Mouse (Mus musculus) forebrain, embryonic 15.5 days (tissue): ENCODE measurements around the gene Efs. TPM values are rescaled to one million over a fixed set of nuclear protein-coding genes. Genes with fewer than 3 reads are reported as not detected.
"Not testable (repeated sequence)": the region's sequence is repeated elsewhere in the genome, so short reads cannot be mapped to it uniquely, and the experiment has no call there.

Experiments
- ATAC-seq: fragments of 200-750 bp; cut with Nextera tagmentation; replicated peaks from 2 replicates; pipeline ENCODE4 v1.8.0; 2017; ENCODE audit warnings: mild to moderate bottlenecking, moderate TSS enrichment, moderate library complexity
- H3K27ac ChIP-seq: fragments of 300-500 bp; sonication (generic); replicated peaks from 2 replicates; pipeline ENCODE4 v1.5.1; 2015; ENCODE audit warnings: mild to moderate bottlenecking, inconsistent platforms
- H3K27me3 ChIP-seq: fragments of 300-500 bp; sonication (generic); 2 replicates; pipeline ENCODE4 v1.6.1; 2015; ENCODE audit warnings: inconsistent platforms
- H3K36me3 ChIP-seq: fragments of 300-500 bp; sonication (generic); 2 replicates; pipeline ENCODE4 v1.6.1; 2015; ENCODE audit warnings: mild to moderate bottlenecking, inconsistent platforms
- H3K4me1 ChIP-seq: fragments of 300-500 bp; sonication (generic); 2 replicates; pipeline ENCODE4 v1.6.1; 2015; ENCODE audit warnings: inconsistent platforms
- H3K4me2 ChIP-seq: fragments of 300-500 bp; sonication (generic); replicated peaks from 2 replicates; pipeline ENCODE4 v1.6.1; 2015; ENCODE audit warnings: mild to moderate bottlenecking, inconsistent platforms
- H3K4me3 ChIP-seq: fragments of 300-500 bp; sonication (generic); 2 replicates; pipeline ENCODE4 v1.5.1; 2015; ENCODE audit warnings: mild to moderate bottlenecking, inconsistent platforms
- H3K9ac ChIP-seq: fragments of 300-500 bp; sonication (generic); replicated peaks from 2 replicates; pipeline ENCODE4 v1.6.1; 2015; ENCODE audit warnings: mild to moderate bottlenecking, inconsistent platforms
- H3K9me3 ChIP-seq: fragments of 300-500 bp; sonication (generic); 2 replicates; pipeline ENCODE4 v1.6.1; 2016; ENCODE audit warnings: inconsistent platforms
- WGBS: fragments of 180-500 bp; shearing (Covaris S2); methylation state at CpG from one replicate; pipeline ENCODE4 v1.1.7; 2015; ENCODE audit warnings: mixed read lengths; 5-methylcytosine and 5-hydroxymethylcytosine counted together
- polyA plus RNA-seq: library from polyadenylated mRNA; unstranded; fragments of >200 nt; fragmentation: Nextera tagmentation; extraction: Ambion mirVana; gene quantifications from 2 replicates; pipeline ENCODE4 v1.2.1, GENCODE M21; 2015

Gene Efs
- polyA plus RNA-seq, 1 experiment from 2014 or later: 27.6 TPM

DNA sequence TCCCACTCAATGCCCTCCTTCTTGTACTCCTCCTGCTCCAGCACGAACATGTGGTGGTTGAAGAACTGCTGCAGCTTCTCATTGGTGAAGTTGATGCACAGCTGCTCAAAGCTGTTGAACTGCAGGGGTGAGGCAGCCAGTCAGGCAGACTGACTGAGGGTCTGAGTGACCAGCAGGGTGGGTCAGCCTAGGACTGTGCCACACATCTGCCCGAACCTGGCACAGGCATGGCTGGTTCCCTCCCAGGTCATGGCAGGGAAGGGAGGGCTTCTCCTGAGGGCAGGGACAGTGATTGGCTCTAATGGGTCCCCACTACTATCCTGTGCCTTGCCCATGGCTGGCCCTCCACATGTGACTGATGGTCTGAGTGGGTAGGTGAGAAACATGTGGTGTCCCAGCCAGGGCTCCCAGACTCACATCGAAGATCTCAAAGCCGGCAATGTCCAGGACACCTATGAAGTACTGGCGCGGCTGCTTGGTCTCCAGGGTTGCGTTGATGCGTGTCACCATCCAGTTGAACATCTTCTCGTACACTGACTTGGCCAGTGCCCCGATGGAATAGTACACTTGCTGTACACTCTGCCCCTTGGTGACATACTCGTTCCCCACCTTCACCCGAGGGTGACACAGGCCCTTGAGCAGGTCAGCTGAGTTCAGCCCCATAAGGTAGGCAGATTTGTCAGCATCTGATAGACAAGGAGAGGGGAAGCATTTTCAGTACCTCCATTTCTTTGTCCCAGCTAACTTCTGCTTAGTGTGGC lies 34.1 kb upstream of the Efs start:
- H3K4me1 ChIP-seq, H3K27me3 ChIP-seq, ATAC-seq, H3K4me2 ChIP-seq, H3K9me3 ChIP-seq, H3K27ac ChIP-seq, H3K9ac ChIP-seq, H3K36me3 ChIP-seq, H3K4me3 ChIP-seq: not testable (repeated sequence)
- 93% methylated on average over 12 of the region's 12 CpGs for WGBS

DNA sequence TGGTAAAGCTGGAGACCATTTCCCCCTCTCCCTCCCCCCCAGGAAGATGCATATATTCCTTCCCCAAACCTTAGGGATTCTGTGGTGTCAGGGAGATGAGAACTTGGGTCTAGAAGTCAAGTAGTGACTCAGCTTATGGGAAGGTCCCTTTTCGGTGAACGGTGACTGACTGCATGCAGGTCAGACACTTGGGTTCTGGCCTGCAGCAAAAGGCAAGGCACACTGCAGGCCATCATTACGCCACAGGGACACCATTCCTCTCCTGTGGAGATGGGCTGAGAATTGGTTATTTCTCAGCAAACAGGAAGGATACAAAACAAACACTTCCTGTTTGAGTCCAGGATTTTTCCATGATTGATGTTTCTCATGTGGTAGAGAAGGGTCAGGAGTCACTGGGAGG lies 33.3 kb upstream of the Efs start:
- Histone ChIP-seq H3K27ac (no peak overlapping the region), H3K4me3 (no peak overlapping the region), H3K4me1 (no peaks in the 10 kb centered on the region), H3K36me3 (no peaks in the 10 kb centered on the region), H3K9ac (no peak overlapping the region), H3K27me3 (no peaks in the 10 kb centered on the region), H3K4me2 (no peak overlapping the region), H3K9me3 (no peaks in the 10 kb centered on the region)
- ATAC-seq: no peak
- WGBS: 89% methylated on average over 3 of the region's 3 CpGs

DNA sequence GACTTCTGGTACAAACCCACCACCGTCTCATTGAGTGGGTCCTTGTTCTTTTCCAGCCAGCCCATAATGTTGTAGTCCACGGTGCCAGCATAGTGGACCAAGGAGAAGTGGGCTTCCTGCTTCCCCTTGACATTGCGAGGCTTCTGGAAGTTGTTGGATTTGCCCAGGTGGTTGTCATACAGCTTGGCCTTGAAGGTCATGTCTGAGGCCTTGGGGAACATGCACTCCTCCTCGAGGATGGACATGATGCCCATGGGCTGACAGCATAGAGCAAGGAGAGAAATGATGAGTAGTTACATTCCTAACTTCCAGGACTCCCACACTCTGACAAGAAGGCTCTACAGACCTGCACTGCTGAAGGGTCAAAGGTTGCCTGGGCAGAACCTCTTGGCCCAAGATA lies 32.6 kb upstream of the Efs start:
- Histone ChIP-seq H3K4me1 (no peaks in the 10 kb centered on the region), H3K4me2 (no peak overlapping the region), H3K4me3 (no peak overlapping the region), H3K27ac (no peak overlapping the region), H3K27me3 (no peaks in the 10 kb centered on the region), H3K9me3 (no peaks in the 10 kb centered on the region), H3K36me3 (no peaks in the 10 kb centered on the region), H3K9ac (no peak overlapping the region)
- WGBS: 77% methylated on average over 4 of the region's 4 CpGs
- no peak for ATAC-seq

DNA sequence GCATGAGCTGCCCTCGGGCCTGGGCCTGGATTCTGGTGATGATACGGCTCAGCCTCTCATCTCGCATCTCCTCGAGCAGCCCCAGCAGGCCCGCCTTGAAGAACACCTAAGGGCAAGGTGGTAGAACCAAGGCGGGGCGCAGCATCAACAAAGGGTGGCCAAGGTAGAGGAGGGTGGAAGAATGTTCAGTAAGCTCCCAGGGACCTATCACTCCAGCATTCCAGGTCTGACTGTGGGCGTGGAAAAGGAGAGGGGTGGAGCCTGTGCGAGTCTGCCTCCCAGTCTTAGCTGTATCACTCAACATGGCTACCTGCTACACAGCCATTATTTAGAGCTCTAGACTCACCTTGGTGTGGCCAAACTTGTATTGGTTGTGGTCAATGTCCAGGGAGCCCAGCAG lies 30.6 kb upstream of the Efs start:
- no peaks in the 10 kb centered on the region for H3K4me1 ChIP-seq
- no peak overlapping the region for H3K27ac ChIP-seq
- H3K9ac ChIP-seq: no peak overlapping the region
- no peaks in the 10 kb centered on the region for H3K9me3 ChIP-seq
- no peaks in the 10 kb centered on the region for H3K27me3 ChIP-seq
- H3K4me2 ChIP-seq: no peak overlapping the region
- no peaks in the 10 kb centered on the region for H3K36me3 ChIP-seq
- no peak overlapping the region for H3K4me3 ChIP-seq
- 90% methylated on average over 9 of the region's 9 CpGs for WGBS
- ATAC-seq: no peak

DNA sequence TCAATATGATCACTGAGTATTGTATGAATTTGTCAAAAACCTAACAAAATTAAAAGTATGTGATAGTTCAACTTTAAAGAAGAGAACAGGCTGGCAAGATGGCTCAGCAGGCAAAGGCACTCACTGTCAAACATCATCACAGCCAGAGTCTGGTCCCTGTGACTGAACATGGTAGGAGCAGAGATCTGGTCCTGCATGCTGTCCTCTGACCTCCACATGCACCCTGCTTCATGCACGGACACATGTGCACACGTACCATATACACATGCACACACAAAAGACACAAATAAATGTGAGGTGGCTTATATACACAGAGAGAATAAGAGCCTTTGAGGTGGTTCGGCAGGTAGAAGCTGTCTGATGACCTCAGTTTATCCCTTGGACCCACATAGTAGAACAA lies 29.6 kb upstream of the Efs start:
- ATAC-seq: no peak
- H3K4me3 ChIP-seq: no peak overlapping the region
- no peak overlapping the region for H3K4me2 ChIP-seq
- H3K27me3 ChIP-seq: no peaks in the 10 kb centered on the region
- no peak overlapping the region for H3K9ac ChIP-seq
- no peak overlapping the region for H3K27ac ChIP-seq
- no peaks in the 10 kb centered on the region for H3K9me3 ChIP-seq
- no peaks in the 10 kb centered on the region for H3K36me3 ChIP-seq
- WGBS: 86% methylated on average over 3 of the region's 3 CpGs
- H3K4me1 ChIP-seq: no peaks in the 10 kb centered on the region

DNA sequence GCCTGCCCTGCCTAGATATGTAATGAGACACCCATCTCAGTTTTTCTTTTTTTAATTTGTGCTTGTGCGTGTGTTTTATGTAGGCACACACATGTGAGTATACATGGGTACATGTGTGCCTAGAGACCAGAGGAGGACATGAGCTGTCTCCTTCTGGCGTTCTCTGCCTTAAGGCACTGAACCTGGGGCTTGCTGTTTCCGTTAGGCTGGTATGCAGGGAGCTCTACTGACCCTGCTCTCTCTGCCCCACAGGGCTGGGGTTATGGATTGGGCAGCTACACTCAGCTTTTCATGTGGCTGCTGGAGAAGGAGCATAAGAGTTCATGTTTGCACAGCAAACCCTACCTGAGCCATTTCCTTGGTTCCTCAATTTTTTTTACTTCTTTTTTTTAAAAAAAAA lies 28.5 kb upstream of the Efs start:
- H3K4me2 ChIP-seq: no peak overlapping the region
- H3K4me1 ChIP-seq: no peaks in the 10 kb centered on the region
- no peaks in the 10 kb centered on the region for H3K27me3 ChIP-seq
- no peak overlapping the region for H3K9ac ChIP-seq
- H3K4me3 ChIP-seq: no peak overlapping the region
- no peak for ATAC-seq
- WGBS: 83% methylated on average over 3 of the region's 3 CpGs
- H3K36me3 ChIP-seq: no peaks in the 10 kb centered on the region
- no peak overlapping the region for H3K27ac ChIP-seq
- H3K9me3 ChIP-seq: no peaks in the 10 kb centered on the region

DNA sequence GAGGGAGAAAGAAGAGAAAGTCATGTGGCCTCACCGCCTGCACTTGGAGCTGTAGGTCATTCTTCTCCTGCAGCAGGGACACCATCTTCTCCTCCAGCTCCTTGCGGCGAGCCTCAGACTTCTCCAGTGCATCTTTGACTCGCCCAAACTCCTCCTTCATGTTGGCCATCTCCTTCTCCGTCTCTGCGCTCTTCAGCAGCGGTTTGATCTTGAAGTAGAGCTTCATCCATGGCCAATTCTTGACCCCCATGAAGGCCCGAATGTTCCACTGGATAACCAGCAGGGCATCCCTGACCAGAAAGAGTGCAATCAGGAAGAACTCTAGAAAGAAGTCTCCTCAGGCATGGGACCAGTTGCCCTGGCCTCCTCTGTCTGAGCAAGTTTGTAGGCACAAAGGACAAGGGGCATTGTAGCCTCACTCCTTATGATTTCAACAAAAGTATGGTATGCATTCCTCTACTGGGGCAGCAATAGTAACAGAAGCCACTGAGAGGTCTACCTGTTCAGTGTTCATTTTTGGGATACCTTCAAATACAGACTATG lies 27.8 kb upstream of the Efs start:
- H3K9me3 ChIP-seq: no peaks in the 10 kb centered on the region
- WGBS: 96% methylated on average over 8 of the region's 8 CpGs

DNA sequence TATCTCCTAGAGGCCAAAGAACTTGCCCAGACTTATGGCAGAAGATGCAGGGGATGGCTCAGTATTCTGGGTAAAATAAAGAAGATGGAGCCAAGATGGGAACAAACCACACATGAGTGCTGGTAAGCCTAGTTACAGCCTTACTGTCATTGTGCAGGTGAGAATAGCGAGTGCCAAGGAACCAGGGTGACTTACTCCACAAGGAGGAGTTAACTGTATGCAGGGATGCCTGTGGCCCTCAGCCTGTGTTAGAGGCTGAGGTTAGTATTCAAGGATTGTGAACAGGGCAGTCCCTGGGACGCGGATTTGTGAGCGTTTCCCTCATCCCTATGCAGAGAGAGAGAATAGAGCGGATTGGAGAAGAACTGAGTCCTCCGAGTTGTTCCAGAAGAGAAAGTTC lies 25.7 kb upstream of the Efs start:
- H3K9me3 ChIP-seq: no peaks in the 10 kb centered on the region
- no peaks in the 10 kb centered on the region for H3K4me1 ChIP-seq
- no peaks in the 10 kb centered on the region for H3K36me3 ChIP-seq
- H3K9ac ChIP-seq: no peak overlapping the region
- H3K4me2 ChIP-seq: no peak overlapping the region
- 87% methylated on average over 6 of the region's 6 CpGs for WGBS
- ATAC-seq: no peak
- no peaks in the 10 kb centered on the region for H3K27me3 ChIP-seq
- no peak overlapping the region for H3K27ac ChIP-seq
- H3K4me3 ChIP-seq: no peak overlapping the region

More for the DNA sequence above, 27.8 kb upstream of the Efs start:
- no peaks in the 10 kb centered on the region for H3K36me3 ChIP-seq
- no peaks in the 10 kb centered on the region for H3K4me1 ChIP-seq
- H3K4me3 ChIP-seq: no peak overlapping the region
- no peak for ATAC-seq
- H3K27ac ChIP-seq: no peak overlapping the region
- H3K9ac ChIP-seq: no peak overlapping the region
- H3K4me2 ChIP-seq: no peak overlapping the region
- no peaks in the 10 kb centered on the region for H3K27me3 ChIP-seq

DNA sequence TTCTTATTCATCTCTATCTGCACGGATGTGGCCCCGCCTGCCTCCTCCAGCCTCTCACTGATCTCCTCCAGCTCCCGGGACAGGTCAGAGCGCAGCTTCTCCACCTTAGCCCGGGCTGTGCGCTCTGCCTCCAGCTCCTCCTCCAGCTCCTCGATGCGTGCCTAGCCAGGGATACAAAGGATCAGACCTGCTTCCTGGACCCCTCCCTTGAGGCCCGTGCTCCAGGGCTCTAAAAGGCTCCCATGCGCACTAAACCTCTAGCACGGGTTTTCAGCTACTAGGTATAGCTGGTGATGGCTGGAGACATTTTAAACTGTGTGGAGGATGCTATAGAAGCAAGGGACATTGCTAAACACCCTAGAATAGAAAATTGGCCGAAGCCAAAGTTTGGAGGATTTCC lies 24.6 kb upstream of the Efs start:
- no peak overlapping the region for H3K9ac ChIP-seq
- H3K4me3 ChIP-seq: no peak overlapping the region
- no peak overlapping the region for H3K27ac ChIP-seq
- no peak for ATAC-seq
- H3K4me2 ChIP-seq: no peak overlapping the region
- 65% methylated on average over 12 of the region's 12 CpGs for WGBS
- H3K36me3 ChIP-seq: no peaks in the 10 kb centered on the region
- H3K27me3 ChIP-seq: no peaks in the 10 kb centered on the region
- H3K4me1 ChIP-seq: no peaks in the 10 kb centered on the region
- H3K9me3 ChIP-seq: no peaks in the 10 kb centered on the region

DNA sequence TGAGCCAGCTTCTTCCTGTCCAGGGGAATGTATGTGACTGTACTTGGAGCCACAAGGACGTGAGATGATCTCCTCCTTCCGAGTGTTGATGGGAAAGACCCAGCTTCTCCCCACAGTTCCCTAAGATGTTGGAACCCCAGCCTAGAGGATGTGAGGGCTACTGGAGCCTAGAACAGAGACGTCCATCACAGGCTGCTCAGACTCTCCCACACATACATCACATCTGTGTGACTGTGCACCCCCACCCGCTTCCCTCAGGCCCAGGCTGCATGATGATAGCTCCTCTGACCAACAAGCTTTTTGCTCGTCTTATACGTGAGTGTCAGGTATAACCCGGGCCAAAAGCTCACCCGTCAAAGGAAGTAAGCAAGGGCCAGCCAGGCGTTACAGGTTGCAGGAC lies 22.9 kb upstream of the Efs start:
- WGBS: 95% methylated on average over 9 of the region's 9 CpGs
- Histone ChIP-seq H3K4me2 (no peak overlapping the region), H3K9ac (no peak overlapping the region), H3K4me1 (no peaks in the 10 kb centered on the region), H3K27ac (no peak overlapping the region), H3K36me3 (no peaks in the 10 kb centered on the region), H3K9me3 (no peaks in the 10 kb centered on the region), H3K27me3 (no peaks in the 10 kb centered on the region), H3K4me3 (no peak overlapping the region)
- no peak for ATAC-seq

DNA sequence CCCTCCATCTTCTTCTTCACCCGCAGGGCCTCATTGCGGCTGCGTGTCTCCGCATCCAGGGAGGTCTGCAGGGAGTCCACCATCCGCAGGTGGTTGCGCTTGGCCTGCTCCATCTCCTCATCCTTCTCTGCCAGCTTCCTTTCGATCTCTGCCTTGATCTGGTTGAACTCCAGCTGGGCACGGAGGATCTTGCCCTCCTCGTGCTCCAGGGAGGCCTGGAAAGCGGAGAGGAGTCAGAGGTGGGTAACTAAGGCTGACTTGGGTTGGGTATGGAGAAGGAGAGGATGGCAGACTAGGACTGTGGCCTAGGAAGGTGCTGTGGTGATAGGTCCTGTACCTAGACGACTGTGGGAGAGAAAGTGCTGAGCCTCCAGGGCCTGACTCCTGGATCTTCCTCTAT lies 21.1 kb upstream of the Efs start:
- not testable (repeated sequence) for H3K9me3 ChIP-seq, H3K27me3 ChIP-seq, H3K4me3 ChIP-seq, ATAC-seq, H3K9ac ChIP-seq, H3K4me2 ChIP-seq, H3K36me3 ChIP-seq, H3K27ac ChIP-seq, H3K4me1 ChIP-seq
- 91% methylated on average over 11 of the region's 11 CpGs for WGBS

DNA sequence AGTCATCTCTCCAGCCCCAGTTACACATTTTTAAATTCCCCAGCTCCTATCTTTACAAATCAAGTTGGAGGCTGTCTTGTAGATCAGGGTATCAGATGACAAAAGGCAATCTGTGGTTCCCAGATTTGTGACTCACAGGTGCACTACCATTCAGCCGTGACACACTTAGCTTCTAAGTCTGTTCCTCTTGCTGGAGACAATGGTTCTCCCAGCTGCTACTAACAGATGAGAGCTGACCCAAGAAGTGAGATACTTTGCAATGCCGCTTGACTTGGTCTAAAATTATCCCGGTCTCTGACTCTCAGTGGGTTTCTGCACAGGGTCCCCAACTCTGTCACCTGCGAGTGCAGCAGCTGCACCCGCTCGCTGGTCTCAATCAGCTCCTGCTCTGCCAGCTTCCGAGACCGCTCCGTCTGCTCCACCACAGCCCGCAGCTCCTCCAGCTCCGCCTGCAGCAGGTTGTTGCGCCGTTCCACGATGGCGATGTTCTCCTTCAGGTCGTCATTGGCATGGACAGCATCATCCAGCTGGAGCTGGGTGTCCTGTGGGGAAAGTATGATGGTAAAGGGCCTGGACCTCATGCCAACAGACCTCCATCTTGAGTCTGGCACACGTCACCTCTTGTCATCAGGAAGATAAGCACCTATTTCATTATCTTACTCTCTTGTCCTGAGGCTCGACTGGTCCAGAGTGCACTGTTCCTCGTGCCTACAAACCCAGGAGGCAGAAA lies 20.2 kb upstream of the Efs start:
- no peak overlapping the region for H3K9ac ChIP-seq
- H3K9me3 ChIP-seq: no peaks in the 10 kb centered on the region
- no peaks in the 10 kb centered on the region for H3K36me3 ChIP-seq
- WGBS: 85% methylated on average over 19 of the region's 19 CpGs
- H3K4me2 ChIP-seq: no peak overlapping the region
- H3K27ac ChIP-seq: no peak overlapping the region
- H3K27me3 ChIP-seq: no peaks in the 10 kb centered on the region
- no peak for ATAC-seq
- no peaks in the 10 kb centered on the region for H3K4me1 ChIP-seq
- H3K4me3 ChIP-seq: no peak overlapping the region
